Mouse (Mus musculus) kidney, postnatal 0 days (tissue): Measurements from ENCODE around the gene Ccng1. TPM values are rescaled to one million over a fixed set of nuclear protein-coding genes. Genes with fewer than 3 reads are reported as not detected.

Source experiments
- polyA plus RNA-seq: library from polyadenylated mRNA; unstranded; fragments of >200 nt; fragmentation: Nextera tagmentation; extraction: Ambion mirVana; gene quantifications from 2 replicates; pipeline ENCODE4 v1.2.1, GENCODE M21; 2015

The Ccng1 gene
- polyA plus RNA-seq, 1 experiment from 2014 or later, result 48.1 TPM

Other genes with a start within 250 kb of the Ccng1 start
- 118 and 121 TPM in 2 replicates for gene Mat2b, start 60.1 kb downstream of the Ccng1 start, polyA plus RNA-seq
- 16.4 and 19.3 TPM in 2 replicates for gene Hmmr, start 21.9 kb downstream of the Ccng1 start, polyA plus RNA-seq
- 136 and 147 TPM in 2 replicates for gene Nudcd2, start 21.6 kb downstream of the Ccng1 start, polyA plus RNA-seq